Mouse (Mus musculus) T-cell, adult 2 months (primary cell): ENCODE data around the gene Pank4.
A peak's percentile ranks its signal among the peaks of the same experiment; 100 is the strongest.

ENCODE experiments used
- DNase-seq: peaks from one replicate; pipeline ENCODE4 v3.0.0; 2022; ENCODE audit warnings: low spot score

The Pank4 gene

DNA sequence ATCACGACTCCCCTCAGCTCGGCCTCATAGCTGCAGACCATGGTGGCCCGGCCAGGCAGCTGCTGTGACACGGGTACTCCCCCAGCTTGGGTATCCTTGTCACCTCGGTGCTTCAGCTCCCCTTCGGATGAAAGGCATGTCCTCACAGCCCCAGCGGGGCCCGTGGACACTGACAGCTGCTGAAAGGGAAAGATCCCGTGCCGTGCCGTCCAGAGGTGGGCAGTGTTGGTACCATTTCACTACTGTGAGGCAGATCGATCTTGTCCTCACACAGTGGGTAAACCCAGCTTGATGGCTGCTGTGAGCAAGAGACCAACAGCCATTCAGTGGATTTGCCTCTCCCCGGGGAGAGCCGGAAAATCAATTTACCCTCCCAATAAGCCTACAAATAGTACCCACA, 50.3 kb downstream of the Pank4 start:
- no peak for DNase-seq

GRCm38 (mm10) chr4:155014791-155015190, 50.9 kb downstream of the Pank4 start:
- no peak for DNase-seq

GRCm38 (mm10) chr4:155015550-155015949, 51.6 kb downstream of the Pank4 start:
- DNase-seq = no peak

DNA sequence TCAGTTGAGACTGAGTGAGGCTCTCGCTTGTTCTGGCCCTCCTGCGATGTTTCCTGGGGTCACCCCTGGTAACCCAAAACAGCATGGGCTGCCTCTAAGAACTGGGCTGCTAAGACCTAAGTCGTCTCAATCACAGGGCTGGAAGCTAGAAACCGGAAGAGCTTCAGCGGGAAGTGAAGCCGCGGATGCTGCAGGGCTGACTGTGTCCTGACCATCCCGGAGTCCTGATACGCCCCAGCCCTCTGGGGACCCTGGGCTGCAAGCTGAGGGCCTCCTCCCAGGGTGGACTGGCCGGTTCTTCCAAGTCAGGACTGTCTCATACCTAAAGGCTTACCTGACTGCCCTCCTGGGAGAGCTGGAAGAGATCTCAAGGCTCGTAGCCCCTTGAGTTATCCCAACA, 52.9 kb downstream of the Pank4 start:
- no peak for DNase-seq

DNA sequence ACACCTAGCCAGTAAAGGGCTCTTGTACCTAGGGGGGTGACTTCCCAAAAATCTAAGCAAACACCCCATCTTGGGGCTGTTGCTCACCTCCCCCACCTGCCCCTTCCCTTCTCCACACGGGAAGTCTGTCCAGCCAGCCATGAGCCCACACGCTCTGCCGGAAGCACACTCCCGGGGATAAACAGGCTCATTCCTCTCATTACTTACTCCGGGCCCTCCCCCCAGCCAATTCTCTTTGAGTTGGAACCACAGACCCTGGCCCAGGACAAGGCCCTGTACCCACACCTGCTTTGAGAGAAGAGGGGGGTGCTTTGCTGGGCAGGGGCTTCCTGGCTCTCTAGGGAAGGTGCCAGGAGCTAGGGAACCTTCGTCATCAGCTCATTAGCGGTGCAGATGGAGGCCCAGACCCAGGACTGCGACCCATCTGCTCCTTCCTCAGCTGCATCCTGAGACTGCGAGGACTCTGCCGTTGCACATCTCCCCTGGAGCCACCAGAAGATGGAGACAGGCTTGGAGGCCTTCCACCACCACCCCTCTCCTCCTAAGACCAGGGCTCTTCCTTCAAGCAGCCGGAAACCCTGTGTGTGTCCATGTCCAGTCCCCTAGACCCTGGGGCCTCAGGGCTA, 53.4 kb downstream of the Pank4 start:
- DNase-seq = no peak

DNA sequence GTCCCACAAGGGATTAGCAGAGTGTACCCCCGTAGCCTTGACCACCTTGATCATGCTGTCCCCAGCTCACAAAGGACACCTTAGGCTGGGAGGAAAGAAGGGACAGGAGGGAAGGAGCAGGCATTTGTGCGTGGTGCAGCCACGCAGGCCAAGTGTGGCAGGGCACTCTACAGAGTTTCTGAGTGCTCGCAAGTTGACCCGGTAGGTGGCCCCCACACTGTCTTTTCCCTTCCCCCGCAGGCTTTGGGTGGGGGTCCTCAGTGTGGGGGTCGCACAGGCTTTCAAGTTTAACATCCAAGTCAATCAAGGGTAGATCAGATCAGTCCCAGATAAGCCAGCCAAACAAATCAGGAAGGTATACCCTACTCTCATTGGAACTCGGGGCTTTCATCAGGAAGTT, 54.1 kb downstream of the Pank4 start:
- no peak for DNase-seq

DNA sequence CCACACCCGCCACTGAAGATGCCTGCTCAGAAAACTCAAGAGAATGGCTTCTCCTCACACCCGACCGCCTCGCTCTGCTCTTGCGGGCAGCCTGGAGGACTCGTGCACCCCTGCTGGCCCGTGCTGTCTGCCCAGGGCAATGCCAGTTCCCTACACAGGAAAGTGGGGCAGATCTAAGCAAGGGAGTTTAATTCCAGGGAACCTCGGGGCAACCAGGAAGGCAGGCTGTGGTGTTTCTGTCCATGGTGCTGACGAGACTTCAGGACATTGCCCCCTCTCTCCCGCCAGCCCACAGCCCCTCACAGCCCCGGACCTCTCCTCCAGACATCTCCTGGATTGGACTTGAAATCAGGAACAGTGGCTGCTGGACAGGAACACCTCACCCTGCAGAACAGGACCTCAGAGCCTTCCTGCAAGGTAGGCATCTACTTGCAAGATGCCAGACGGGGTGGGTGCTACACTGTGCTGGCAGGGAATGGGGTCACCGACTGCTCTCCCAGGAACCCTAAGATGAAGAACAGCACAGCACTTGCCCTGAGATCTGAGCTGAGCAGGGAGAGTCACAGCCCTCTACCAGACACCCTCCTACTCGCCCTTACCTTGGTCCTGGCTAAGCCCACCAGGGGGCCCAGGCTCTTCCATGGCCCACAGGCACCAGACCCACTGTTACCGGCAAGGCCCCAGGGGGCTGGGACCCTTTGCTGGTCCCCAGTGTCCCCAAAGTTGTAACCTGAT, 54.8 kb downstream of the Pank4 start:
- no peak for DNase-seq

DNA sequence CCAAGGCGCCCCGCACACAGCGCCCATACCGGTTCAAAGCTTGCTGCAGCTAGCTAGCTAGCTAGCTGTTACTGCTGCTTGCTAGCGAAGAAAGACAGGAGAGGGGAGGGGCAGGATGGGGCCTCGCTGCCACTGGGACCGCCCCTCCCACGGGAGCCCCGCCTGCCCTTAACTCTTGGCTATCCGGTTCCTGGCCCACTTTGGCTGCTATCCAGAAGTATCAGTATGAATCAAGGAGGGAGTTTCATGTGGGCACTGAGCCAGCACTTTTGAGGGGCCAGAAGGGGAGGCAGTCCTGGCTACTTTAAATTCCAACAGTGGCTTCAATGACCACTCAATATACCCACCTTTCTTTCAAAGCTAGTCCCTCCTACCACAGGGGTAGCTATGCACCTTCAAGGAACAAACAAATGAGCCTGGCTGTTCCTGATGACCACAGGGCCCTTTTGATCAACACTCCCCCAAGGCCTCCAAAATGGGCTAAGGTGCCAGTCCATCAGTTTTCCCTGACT, 55.5 kb downstream of the Pank4 start:
- peak; percentile 18 for DNase-seq

- DNase-seq = no peak
Observed at GRCm38 (mm10) chr4:155020141-155020540, 56.2 kb downstream of the Pank4 start.

GRCm38 (mm10) chr4:155020813-155021212, 56.9 kb downstream of the Pank4 start:
- no peak for DNase-seq

DNA sequence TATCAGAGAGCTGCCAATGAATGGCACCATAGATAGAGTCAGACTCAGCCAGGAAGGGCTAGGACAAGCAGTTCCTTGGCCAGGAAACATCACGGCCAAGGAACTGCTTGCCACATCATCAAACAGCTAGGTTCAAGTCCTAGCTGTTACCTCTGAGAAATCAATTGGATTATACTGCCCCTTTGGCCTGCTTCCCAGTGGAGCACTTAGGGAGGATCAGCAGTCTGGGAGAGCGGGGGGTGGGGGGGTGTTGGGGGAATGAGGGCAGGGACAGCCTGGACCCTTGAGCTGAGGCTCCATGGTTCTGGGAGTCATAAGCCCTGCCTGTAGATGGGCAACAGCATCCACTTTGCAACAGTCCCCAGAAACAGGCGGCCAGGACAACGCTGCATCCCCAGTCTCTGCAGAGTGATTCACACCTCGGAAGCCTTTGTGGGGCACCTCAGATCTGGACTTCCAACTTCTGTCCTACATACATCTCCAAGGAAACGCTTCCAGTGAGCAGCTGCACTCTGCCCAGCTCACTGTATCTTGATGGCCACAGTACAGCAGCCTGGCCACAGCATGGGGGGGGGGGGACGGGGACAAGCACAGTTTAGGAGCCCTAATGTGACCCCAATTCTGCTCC, 58.4 kb downstream of the Pank4 start:
- DNase-seq = no peak

DNA sequence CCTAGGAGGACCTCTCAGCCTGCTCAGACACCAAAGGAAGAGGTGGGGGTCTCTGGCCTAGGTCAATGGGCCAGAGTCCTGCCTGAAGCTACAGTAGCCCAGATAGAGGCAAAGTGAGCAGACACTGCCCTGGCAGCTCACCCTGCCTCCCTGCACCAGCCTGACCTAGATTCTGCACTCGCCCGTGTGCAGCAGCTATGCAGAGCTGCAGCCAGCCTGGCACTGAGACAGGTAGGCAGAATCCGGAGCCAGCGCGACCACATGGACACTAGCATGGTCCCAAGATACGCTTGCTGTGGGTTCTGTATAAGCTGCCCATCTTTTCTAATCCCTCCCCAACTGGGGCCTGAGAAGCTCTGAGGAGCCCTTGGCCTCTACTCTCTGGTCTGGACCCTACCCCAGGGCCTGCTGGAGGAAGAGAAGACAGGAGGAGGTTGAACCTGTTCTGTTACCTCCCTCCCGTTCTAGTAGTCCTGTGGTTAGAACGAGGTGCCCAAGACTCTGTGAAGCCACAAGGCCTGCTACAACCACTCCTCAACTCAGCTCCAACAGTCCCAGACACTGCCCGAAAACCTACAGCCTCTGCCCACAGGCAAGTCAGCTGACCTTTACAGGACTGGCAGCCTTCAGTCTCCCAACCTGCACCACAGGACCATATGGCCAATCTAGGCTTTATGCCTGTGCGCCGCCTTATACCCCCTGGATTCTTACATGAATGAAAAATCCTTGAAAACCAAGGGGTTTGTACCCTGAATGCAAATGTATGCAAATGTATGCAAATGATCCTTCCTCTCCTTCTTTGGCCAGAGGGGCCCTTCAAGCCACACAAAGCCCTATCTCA, 60.5 kb downstream of the Pank4 start:
- DNase-seq = no peak
